Mouse (Mus musculus) heart, postnatal 0 days (tissue): Measurements from ENCODE around the gene Elobl.

ENCODE experiments used
- CTCF ChIP-seq: IDR thresholded peaks from 2 replicates; pipeline ENCODE4 v1.5.1; 2016; ENCODE audit warnings: antibody characterized with exemption, control low read depth, low read depth
- EP300 ChIP-seq: IDR thresholded peaks from 2 replicates; pipeline ENCODE4 v1.6.1; 2016; ENCODE audit warnings: antibody characterized with exemption, low read depth

- TF ChIP-seq EP300 (no peak), CTCF (no peak)
These were observed 14.6 kb downstream of the Elobl start for GRCm38 (mm10) chr11:88952117-88952516.
